Comparison of ENCODE assay signal across 14 mouse cellular contexts in the genomic region with DNA sequence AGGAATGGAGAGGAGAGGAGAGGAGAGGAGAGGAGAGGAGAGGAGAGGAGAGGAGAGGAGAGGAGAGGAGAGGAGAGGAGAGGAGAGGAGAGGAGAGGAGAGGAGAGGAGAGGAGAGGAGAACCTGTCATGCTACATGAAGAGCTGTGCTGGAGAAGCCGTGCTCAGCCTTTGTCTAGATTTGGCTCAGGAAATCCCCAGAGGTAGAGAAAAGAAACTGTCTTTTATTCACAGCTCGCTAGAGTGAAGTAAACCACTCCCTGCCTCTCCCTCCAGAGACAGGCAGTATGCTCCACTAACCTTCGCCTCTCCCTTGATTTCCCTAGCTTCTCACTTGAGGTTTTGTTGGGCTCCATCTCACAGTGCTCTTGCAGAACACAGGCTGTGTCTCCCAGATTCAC. TPM values are rescaled to one million over a fixed set of nuclear protein-coding genes. Genes with fewer than 3 reads are reported as not detected.
"Had no signal": no experiment of that assay in that cellular context is flagged by ENCODE, and none has a peak within 500 bp of the region (broad histone marks: within the 10 kb centered on the region; RNA-seq: fewer than 3 reads in every experiment).

No protein-coding gene starts in this region.

- H3K4me2 ChIP-seq: limb, embryonic 13.5 days; midbrain, embryonic 13.5 days; neural tube, embryonic 15.5 days; stomach, embryonic 15.5 days had no signal

- H3K36me3 ChIP-seq: limb, embryonic 13.5 days; midbrain, embryonic 13.5 days; neural tube, embryonic 15.5 days; stomach, embryonic 15.5 days had no signal

- H3K9me3 ChIP-seq: limb, embryonic 13.5 days; midbrain, embryonic 13.5 days; neural tube, embryonic 15.5 days; stomach, embryonic 15.5 days had no signal

- H3K4me1 ChIP-seq: limb, embryonic 13.5 days; midbrain, embryonic 13.5 days; neural tube, embryonic 15.5 days; stomach, embryonic 15.5 days had no signal

- DNase-seq: kidney, postnatal 10 days; kidney, postnatal 4 days; left cerebral cortex, postnatal 4 days; lung, adult 18-20 months; right cerebral cortex, adult 18-20 months; right cerebral cortex, postnatal 25 days; thymus, postnatal 36 days had no signal

- H3K27me3 ChIP-seq: limb, embryonic 13.5 days; midbrain, embryonic 13.5 days; neural tube, embryonic 15.5 days; stomach, embryonic 15.5 days had no signal

- ATAC-seq: midbrain, embryonic 13.5 days had no signal

- H3K9ac ChIP-seq: limb, embryonic 13.5 days; liver, embryonic 14.5 days; midbrain, embryonic 13.5 days; neural tube, embryonic 15.5 days; stomach, embryonic 15.5 days had no signal

- H3K27ac ChIP-seq: layer of hippocampus, adult 2 months; limb, embryonic 13.5 days; liver, embryonic 14.5 days; midbrain, embryonic 13.5 days; neural tube, embryonic 15.5 days; stomach, embryonic 15.5 days had no signal

- H3K4me3 ChIP-seq: layer of hippocampus, adult 2 months; limb, embryonic 13.5 days; midbrain, embryonic 13.5 days; myocyte; neural tube, embryonic 15.5 days; stomach, embryonic 15.5 days had no signal

RNA-seq across cellular contexts. Expression of a gene that starts 57.4 kb away (rescaled TPM):
- polyA plus RNA-seq: myocyte had no signal
